Mouse (Mus musculus): ENCODE results near the gene Pm20d1. TPM values are rescaled to one million over a fixed set of nuclear protein-coding genes. Genes with fewer than 3 reads are reported as not detected.

The Pm20d1 gene
- polyA plus RNA-seq, 1 experiment from 2014 or later: 2.6 TPM

GRCm38 (mm10) chr1:131757211-131757610, 40.0 kb upstream of the Pm20d1 start:
- 90% methylated on average over 6 of the region's 6 CpGs for WGBS
- no peak overlapping the region for H3K9ac ChIP-seq (ENCODE audit: low read length)
- no peak for ATAC-seq (replicated peaks; ENCODE audit: extremely low read depth, insufficient read depth, low FRiP score)
- H3K27me3 ChIP-seq (ENCODE audit: control insufficient read depth, insufficient read depth, low read length): no peaks in the 10 kb centered on the region
- no peaks in the 10 kb centered on the region for H3K36me3 ChIP-seq (ENCODE audit: control insufficient read depth, insufficient read depth)
- H3K4me2 ChIP-seq (ENCODE audit: low read depth, low read length): no peak overlapping the region
- no peak overlapping the region for H3K27ac ChIP-seq (ENCODE audit: low read length)
- no peaks in the 10 kb centered on the region for H3K9me3 ChIP-seq (replicated peaks; ENCODE audit: control insufficient read depth, low read length)
- peaks cover 27% of the 10 kb centered on the region for H3K4me1 ChIP-seq (ENCODE audit: control insufficient read depth, insufficient read depth, low read length)
- H3K4me3 ChIP-seq (ENCODE audit: low read length): no peak overlapping the region

GRCm38 (mm10) chr1:131758796-131759195, 38.4 kb upstream of the Pm20d1 start:
- Histone ChIP-seq H3K27me3 (ENCODE audit: control insufficient read depth, insufficient read depth, low read length) (no peaks in the 10 kb centered on the region), H3K27ac (ENCODE audit: low read length) (no peak overlapping the region), H3K36me3 (ENCODE audit: control insufficient read depth, insufficient read depth) (no peaks in the 10 kb centered on the region), H3K4me3 (ENCODE audit: low read length) (no peak overlapping the region), H3K9me3 (replicated peaks; ENCODE audit: control insufficient read depth, low read length) (no peaks in the 10 kb centered on the region), H3K9ac (ENCODE audit: low read length) (no peak overlapping the region), H3K4me1 (ENCODE audit: control insufficient read depth, insufficient read depth, low read length) (peaks cover 26% of the 10 kb centered on the region), H3K4me2 (ENCODE audit: low read depth, low read length) (no peak overlapping the region)
- no peak for ATAC-seq (replicated peaks; ENCODE audit: extremely low read depth, insufficient read depth, low FRiP score)
- 72% methylated on average over 7 of the region's 7 CpGs for WGBS

GRCm38 (mm10) chr1:131759667-131760427, 37.3 kb upstream of the Pm20d1 start:
- Histone ChIP-seq H3K9me3 (replicated peaks; ENCODE audit: control insufficient read depth, low read length) (no peaks in the 10 kb centered on the region), H3K4me3 (ENCODE audit: low read length) (no peak overlapping the region), H3K36me3 (ENCODE audit: control insufficient read depth, insufficient read depth) (no peaks in the 10 kb centered on the region), H3K9ac (ENCODE audit: low read length) (no peak overlapping the region), H3K4me1 (ENCODE audit: control insufficient read depth, insufficient read depth, low read length) (peaks cover 17% of the 10 kb centered on the region), H3K27ac (ENCODE audit: low read length) (no peak overlapping the region), H3K4me2 (ENCODE audit: low read depth, low read length) (no peak overlapping the region), H3K27me3 (ENCODE audit: control insufficient read depth, insufficient read depth, low read length) (no peaks in the 10 kb centered on the region)
- 57% methylated on average over 9 of the region's 9 CpGs for WGBS
- no peak for ATAC-seq (replicated peaks; ENCODE audit: extremely low read depth, insufficient read depth, low FRiP score)

- WGBS: 87% methylated on average over 3 of the region's 3 CpGs
- peaks cover 14% of the 10 kb centered on the region for H3K4me1 ChIP-seq (ENCODE audit: control insufficient read depth, insufficient read depth, low read length)
- H3K27ac ChIP-seq (ENCODE audit: low read length): no peak overlapping the region
These were observed 36.8 kb upstream of the Pm20d1 start for GRCm38 (mm10) chr1:131760428-131760820.

GRCm38 (mm10) chr1:131761079-131761831, 35.9 kb upstream of the Pm20d1 start:
- H3K27ac ChIP-seq (ENCODE audit: low read length): no peak overlapping the region
- H3K4me1 ChIP-seq (ENCODE audit: control insufficient read depth, insufficient read depth, low read length): peaks cover 13% of the 10 kb centered on the region
- H3K4me2 ChIP-seq (ENCODE audit: low read depth, low read length): no peak overlapping the region
- no peaks in the 10 kb centered on the region for H3K36me3 ChIP-seq (ENCODE audit: control insufficient read depth, insufficient read depth)
- no peaks in the 10 kb centered on the region for H3K9me3 ChIP-seq (replicated peaks; ENCODE audit: control insufficient read depth, low read length)
- ATAC-seq (replicated peaks; ENCODE audit: extremely low read depth, insufficient read depth, low FRiP score): no peak
- 71% methylated on average over 13 of the region's 13 CpGs for WGBS
- no peak overlapping the region for H3K9ac ChIP-seq (ENCODE audit: low read length)
- no peak overlapping the region for H3K4me3 ChIP-seq (ENCODE audit: low read length)
- no peaks in the 10 kb centered on the region for H3K27me3 ChIP-seq (ENCODE audit: control insufficient read depth, insufficient read depth, low read length)

More at GRCm38 (mm10) chr1:131760428-131760820, 36.8 kb upstream of the Pm20d1 start:
- ATAC-seq (replicated peaks; ENCODE audit: extremely low read depth, insufficient read depth, low FRiP score): no peak
- Histone ChIP-seq H3K4me2 (ENCODE audit: low read depth, low read length) (no peak overlapping the region), H3K36me3 (ENCODE audit: control insufficient read depth, insufficient read depth) (no peaks in the 10 kb centered on the region), H3K9me3 (replicated peaks; ENCODE audit: control insufficient read depth, low read length) (no peaks in the 10 kb centered on the region), H3K4me3 (ENCODE audit: low read length) (no peak overlapping the region), H3K27me3 (ENCODE audit: control insufficient read depth, insufficient read depth, low read length) (no peaks in the 10 kb centered on the region), H3K9ac (ENCODE audit: low read length) (no peak overlapping the region)

- Histone ChIP-seq H3K27me3 (ENCODE audit: control insufficient read depth, insufficient read depth, low read length) (no peaks in the 10 kb centered on the region), H3K9ac (ENCODE audit: low read length) (no peak overlapping the region), H3K36me3 (ENCODE audit: control insufficient read depth, insufficient read depth) (no peaks in the 10 kb centered on the region), H3K4me2 (ENCODE audit: low read depth, low read length) (no peak overlapping the region), H3K27ac (ENCODE audit: low read length) (no peak overlapping the region), H3K9me3 (replicated peaks; ENCODE audit: control insufficient read depth, low read length) (no peaks in the 10 kb centered on the region), H3K4me3 (ENCODE audit: low read length) (no peak overlapping the region), H3K4me1 (ENCODE audit: control insufficient read depth, insufficient read depth, low read length) (peaks cover 13% of the 10 kb centered on the region)
- 0 out of 2 replicates have a peak, but pooled peaks have one; percentile 12 for ATAC-seq (replicated peaks; ENCODE audit: extremely low read depth, insufficient read depth, low FRiP score)
- 43% methylated on average over 9 of the region's 9 CpGs for WGBS
These were observed 33.5 kb upstream of the Pm20d1 start for GRCm38 (mm10) chr1:131763683-131764082.

- no peak for ATAC-seq (replicated peaks; ENCODE audit: extremely low read depth, insufficient read depth, low FRiP score)
- WGBS: 53% methylated on average over 8 of the region's 8 CpGs
- H3K27ac ChIP-seq (ENCODE audit: low read length): no peak overlapping the region
- no peaks in the 10 kb centered on the region for H3K9me3 ChIP-seq (replicated peaks; ENCODE audit: control insufficient read depth, low read length)
- no peaks in the 10 kb centered on the region for H3K36me3 ChIP-seq (ENCODE audit: control insufficient read depth, insufficient read depth)
- no peaks in the 10 kb centered on the region for H3K27me3 ChIP-seq (ENCODE audit: control insufficient read depth, insufficient read depth, low read length)
- H3K4me1 ChIP-seq (ENCODE audit: control insufficient read depth, insufficient read depth, low read length): peaks cover 15% of the 10 kb centered on the region
- H3K4me2 ChIP-seq (ENCODE audit: low read depth, low read length): no peak overlapping the region
- no peak overlapping the region for H3K4me3 ChIP-seq (ENCODE audit: low read length)
- H3K9ac ChIP-seq (ENCODE audit: low read length): no peak overlapping the region
These were observed 32.4 kb upstream of the Pm20d1 start for GRCm38 (mm10) chr1:131764581-131765338.

- no peak; the same call in 1 of the 2 replicates for ATAC-seq (replicated peaks; ENCODE audit: extremely low read depth, insufficient read depth, low FRiP score)
- no peaks in the 10 kb centered on the region for H3K36me3 ChIP-seq (ENCODE audit: control insufficient read depth, insufficient read depth)
- H3K4me3 ChIP-seq (ENCODE audit: low read length): no peak overlapping the region
- H3K9ac ChIP-seq (ENCODE audit: low read length): no peak overlapping the region
- no peaks in the 10 kb centered on the region for H3K9me3 ChIP-seq (replicated peaks; ENCODE audit: control insufficient read depth, low read length)
- peaks cover 17% of the 10 kb centered on the region for H3K4me1 ChIP-seq (ENCODE audit: control insufficient read depth, insufficient read depth, low read length)
- H3K27me3 ChIP-seq (ENCODE audit: control insufficient read depth, insufficient read depth, low read length): no peaks in the 10 kb centered on the region
- H3K27ac ChIP-seq (ENCODE audit: low read length): no peak overlapping the region
- no peak overlapping the region for H3K4me2 ChIP-seq (ENCODE audit: low read depth, low read length)
- WGBS: 12% methylated on average over 11 of the region's 11 CpGs
These were observed 31.7 kb upstream of the Pm20d1 start for GRCm38 (mm10) chr1:131765357-131766001.

Data from heart, embryonic 16.5 days (tissue).